Mouse (Mus musculus) limb, embryonic 14.5 days (tissue): ENCODE measurements around the gene Kif13a. TPM values are rescaled to one million over a fixed set of nuclear protein-coding genes. Genes with fewer than 3 reads are reported as not detected.

Experiments used
- ATAC-seq: fragments of 200-750 bp; cut with Nextera tagmentation; 2 replicates; pipeline ENCODE4 v1.8.0; 2017; ENCODE audit warnings: low read depth, moderate number of reproducible peaks, moderate TSS enrichment; ENCODE audit not compliant: low FRiP score
- DNase-seq: peaks from one replicate; pipeline ENCODE4 v3.0.0-alpha.2; 2015; ENCODE audit warnings: low spot score
- H3K27ac ChIP-seq: fragments of 300-500 bp; sonication (generic); replicated peaks from 2 replicates; pipeline ENCODE4 v1.5.1; 2014; ENCODE audit warnings: low read depth, mild to moderate bottlenecking, low read length, moderate library complexity, mixed read lengths
- H3K27me3 ChIP-seq: fragments of 300-500 bp; sonication (generic); 2 replicates; pipeline ENCODE4 v1.6.1; 2014; ENCODE audit warnings: low read length, mixed read lengths; ENCODE audit not compliant: control insufficient read depth, insufficient read depth
- H3K36me3 ChIP-seq: fragments of 300-500 bp; sonication (generic); 2 replicates; pipeline ENCODE4 v1.6.1; 2014; ENCODE audit warnings: mild to moderate bottlenecking, low read length, moderate library complexity, mixed read lengths; ENCODE audit not compliant: control insufficient read depth, insufficient read depth
- H3K4me1 ChIP-seq: fragments of 300-500 bp; sonication (generic); 2 replicates; pipeline ENCODE4 v1.6.1; 2014; ENCODE audit warnings: antibody characterized with exemption, low read length, mixed read lengths; ENCODE audit not compliant: control insufficient read depth, insufficient read depth
- H3K4me2 ChIP-seq: fragments of 300-500 bp; sonication (generic); replicated peaks from 2 replicates; pipeline ENCODE4 v1.6.1; 2014; ENCODE audit warnings: low read depth, mild to moderate bottlenecking, low read length, moderate library complexity; ENCODE audit not compliant: severe bottlenecking
- H3K4me3 ChIP-seq: fragments of 300-500 bp; sonication (generic); replicated peaks from 2 replicates; pipeline ENCODE4 v1.5.1; 2014; ENCODE audit warnings: low read length
- H3K9ac ChIP-seq: fragments of 300-500 bp; sonication (generic); 2 replicates; pipeline ENCODE4 v1.6.1; 2014; ENCODE audit warnings: mild to moderate bottlenecking, low read depth, low read length, moderate library complexity; ENCODE audit not compliant: severe bottlenecking
- H3K9me3 ChIP-seq: fragments of 300-500 bp; sonication (generic); 2 replicates; pipeline ENCODE4 v1.6.1; 2016; ENCODE audit warnings: low read length; ENCODE audit not compliant: control insufficient read depth
- POLR2A ChIP-seq: fragments of 200-500 bp; IDR thresholded peaks from 2 replicates; pipeline ENCODE4 v1.8.0; 2012; ENCODE audit warnings: inconsistent platforms, mild to moderate bottlenecking, moderate library complexity, borderline replicate concordance; ENCODE audit not compliant: insufficient read depth, insufficient read length; ENCODE audit errors: extremely low read depth
- WGBS: fragments of 180-500 bp; shearing (Covaris S2); extraction: QIAGEN DNeasy Blood & Tissue Kit; methylation state at CpG from one replicate; pipeline ENCODE4 v1.1.7; 2014; 5-methylcytosine and 5-hydroxymethylcytosine counted together
- polyA plus RNA-seq, 2 experiments: library from polyadenylated mRNA; depleted of rRNA in 1 of 2; stranded (reverse) in 1 of 2; unstranded in 1 of 2; fragments of >200 nt; fragmentation: Nextera tagmentation in 1 of 2; extraction: Ambion mirVana in 1 of 2; gene quantifications; 2 replicates each; pipeline versions ENCODE4 v1.2.1 to v1.2.3; 2012 to 2014

Gene Kif13a
- polyA plus RNA-seq, 2 experiments = 27.6 to 28.7 TPM

GRCm38 (mm10) chr13:46834805-46835204 lies 94.9 kb downstream of the Kif13a start:
- ATAC-seq (no peak), DNase-seq (no peak)
- Histone ChIP-seq H3K4me2 (no peak overlapping the region), H3K27me3 (no peaks in the 10 kb centered on the region), H3K36me3 (peaks cover 22% of the 10 kb centered on the region), H3K9ac (no peak overlapping the region), H3K27ac (no peak overlapping the region), H3K4me3 (no peak overlapping the region), H3K4me1 (peaks cover under 1% of the 10 kb centered on the region; the same call in 1 of the 2 replicates), H3K9me3 (no peaks in the 10 kb centered on the region)
- no peak for TF ChIP-seq POLR2A
- 89% methylated on average over 10 of the region's 10 CpGs for WGBS

DNA sequence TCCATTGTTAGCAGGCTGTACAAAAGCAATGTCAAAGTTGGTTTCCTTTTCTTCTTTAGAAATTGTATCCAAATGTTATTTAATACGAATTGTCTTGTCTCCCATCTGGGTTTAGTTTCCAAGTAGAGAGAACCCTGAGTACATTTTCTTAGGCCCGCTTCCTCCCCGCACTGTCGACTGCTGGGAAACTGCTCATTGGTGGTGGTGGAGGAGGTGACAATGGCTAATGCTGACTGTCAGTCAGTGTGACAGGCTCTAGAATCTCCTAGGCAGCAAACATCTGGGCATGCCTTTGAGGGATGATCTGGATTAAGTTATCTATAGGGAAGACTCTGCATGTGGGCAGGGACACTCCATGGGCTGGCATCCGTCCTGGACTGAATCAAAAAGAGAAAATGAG lies 96.1 kb downstream of the Kif13a start:
- no peak overlapping the region for H3K27ac ChIP-seq
- ATAC-seq = no peak

GRCm38 (mm10) chr13:46832956-46833355 lies 96.7 kb downstream of the Kif13a start:
- Histone ChIP-seq H3K4me1 (no peaks in the 10 kb centered on the region), H3K36me3 (peaks cover 27% of the 10 kb centered on the region), H3K9ac (no peak overlapping the region), H3K27ac (no peak overlapping the region), H3K27me3 (no peaks in the 10 kb centered on the region), H3K4me2 (no peak overlapping the region), H3K4me3 (no peak overlapping the region), H3K9me3 (no peaks in the 10 kb centered on the region)
- no peak for ATAC-seq
- no peak for DNase-seq
- no peak for TF ChIP-seq POLR2A
- 79% methylated on average over 3 of the region's 3 CpGs for whole genome bisulfite sequencing

More for the DNA sequence above, 96.1 kb downstream of the Kif13a start:
- peaks cover 27% of the 10 kb centered on the region for H3K36me3 ChIP-seq
- TF ChIP-seq POLR2A = no peak
- no peak for DNase-seq
- H3K4me1 ChIP-seq = no peaks in the 10 kb centered on the region
- H3K27me3 ChIP-seq = no peaks in the 10 kb centered on the region
- H3K9ac ChIP-seq = no peak overlapping the region
- no peaks in the 10 kb centered on the region for H3K9me3 ChIP-seq
- H3K4me2 ChIP-seq = no peak overlapping the region
- 80% methylated on average over 5 of the region's 5 CpGs for WGBS
- no peak overlapping the region for H3K4me3 ChIP-seq

GRCm38 (mm10) chr13:46823271-46823670 lies 106.4 kb downstream of the Kif13a start:
- 96% methylated on average over 4 of the region's 4 CpGs for WGBS
- Histone ChIP-seq H3K9me3 (0 out of 2 replicates have a peak, but pooled peaks cover 3% of the 10 kb centered on the region), H3K27me3 (no peaks in the 10 kb centered on the region), H3K9ac (no peak overlapping the region), H3K27ac (no peak overlapping the region), H3K4me2 (no peak overlapping the region), H3K4me1 (peaks cover 15% of the 10 kb centered on the region), H3K4me3 (no peak overlapping the region), H3K36me3 (peaks cover 39% of the 10 kb centered on the region)
- ATAC-seq (no peak), DNase-seq (no peak)
- no peak for TF ChIP-seq POLR2A

DNA sequence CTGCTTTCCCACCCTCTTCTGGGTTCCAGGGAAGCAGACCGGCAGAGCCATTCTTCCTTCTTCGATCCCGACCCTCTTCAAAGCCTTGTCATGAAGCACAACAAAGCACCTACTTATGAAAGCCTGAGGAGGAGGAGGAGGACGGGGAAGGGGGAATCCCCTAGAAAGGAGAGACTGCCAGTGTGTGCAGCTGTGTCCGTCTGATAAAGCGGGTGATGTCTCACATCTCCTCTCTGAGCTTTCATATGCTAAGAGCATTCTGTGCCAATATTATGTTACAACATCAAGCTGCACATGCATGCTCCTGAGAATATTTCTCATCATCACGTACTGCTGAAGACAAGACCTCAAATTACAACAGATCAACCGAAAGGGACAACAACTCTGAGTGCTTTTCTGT lies 107.5 kb downstream of the Kif13a start:
- no peak overlapping the region for H3K9ac ChIP-seq
- WGBS = 87% methylated on average over 8 of the region's 8 CpGs
- H3K4me1 ChIP-seq = peaks cover 17% of the 10 kb centered on the region
- 0 out of 2 replicates have a peak, but pooled peaks cover 3% of the 10 kb centered on the region for H3K9me3 ChIP-seq
- ATAC-seq = no peak
- H3K4me3 ChIP-seq = no peak overlapping the region
- no peak overlapping the region for H3K4me2 ChIP-seq
- DNase-seq = no peak
- H3K27ac ChIP-seq = no peak overlapping the region
- H3K36me3 ChIP-seq = peaks cover 36% of the 10 kb centered on the region
- no peak for TF ChIP-seq POLR2A
- no peaks in the 10 kb centered on the region for H3K27me3 ChIP-seq
